Mouse (Mus musculus) hindbrain, postnatal 0 days (tissue): Measurements from ENCODE around the gene Slc36a2. TPM values are rescaled to one million over a fixed set of nuclear protein-coding genes. Genes with fewer than 3 reads are reported as not detected.
A peak's percentile ranks its signal among the peaks of the same experiment; 100 is the strongest.

Experiments used
- ATAC-seq: fragments of 200-750 bp; cut with Nextera tagmentation; 2 replicates; pipeline ENCODE4 v1.8.0; 2017; ENCODE audit warnings: mild to moderate bottlenecking, moderate TSS enrichment, moderate library complexity
- DNase-seq: peaks from one replicate; pipeline ENCODE4 v3.0.0-alpha.2; 2015; ENCODE audit warnings: low spot score
- H3K27ac ChIP-seq: fragments of 300-500 bp; sonication (generic); 2 replicates; pipeline ENCODE4 v1.5.1; 2014; ENCODE audit warnings: mild to moderate bottlenecking
- H3K27me3 ChIP-seq: fragments of 300-500 bp; sonication (generic); 2 replicates; pipeline ENCODE4 v1.6.1; 2014; ENCODE audit warnings: low read length, mixed read lengths; ENCODE audit not compliant: insufficient read depth
- H3K36me3 ChIP-seq: fragments of 300-500 bp; sonication (generic); 2 replicates; pipeline ENCODE4 v1.6.1; 2014; ENCODE audit warnings: low read length, mixed read lengths; ENCODE audit not compliant: insufficient read depth
- H3K4me1 ChIP-seq: fragments of 300-500 bp; sonication (generic); 2 replicates; pipeline ENCODE4 v1.6.1; 2014; ENCODE audit warnings: antibody characterized with exemption, low read length, mixed read lengths; ENCODE audit not compliant: insufficient read depth
- H3K4me2 ChIP-seq: fragments of 300-500 bp; sonication (generic); 2 replicates; pipeline ENCODE4 v1.6.1; 2014; ENCODE audit warnings: low read depth, mild to moderate bottlenecking, low read length, moderate library complexity, mixed read lengths
- H3K4me3 ChIP-seq: fragments of 300-500 bp; sonication (generic); 2 replicates; pipeline ENCODE4 v1.5.1; 2014; ENCODE audit warnings: low read length
- H3K9ac ChIP-seq: fragments of 300-500 bp; sonication (generic); replicated peaks from 2 replicates; pipeline ENCODE4 v1.6.1; 2014; ENCODE audit warnings: mild to moderate bottlenecking, low read length, moderate library complexity, mixed read lengths
- H3K9me3 ChIP-seq: fragments of 300-500 bp; sonication (generic); 2 replicates; pipeline ENCODE4 v1.6.1; 2016; ENCODE audit warnings: low read length, mixed read lengths
- CTCF ChIP-seq: IDR thresholded peaks from 2 replicates; pipeline ENCODE4 v1.5.1; 2016; ENCODE audit warnings: antibody characterized with exemption, control low read depth, low read depth
- WGBS: fragments of 180-500 bp; shearing (Covaris S2); extraction: QIAGEN DNeasy Blood & Tissue Kit; methylation state at CpG from one replicate; pipeline ENCODE4 v1.1.7; 2014; 5-methylcytosine and 5-hydroxymethylcytosine counted together
- polyA plus RNA-seq: library from polyadenylated mRNA; unstranded; fragments of >200 nt; fragmentation: Nextera tagmentation; extraction: Ambion mirVana; gene quantifications from 2 replicates; pipeline ENCODE4 v1.2.1, GENCODE M21; 2015
- total RNA-seq: library from RNA; depleted of rRNA; stranded (reverse); fragments of >200 nt; gene quantifications from 2 replicates; pipeline ENCODE4 v1.2.3, GENCODE M21; 2014

The Slc36a2 gene
- total and polyA plus RNA-seq, 2 experiments from 2014 or later, result 0.84 to 0.94 TPM

DNA sequence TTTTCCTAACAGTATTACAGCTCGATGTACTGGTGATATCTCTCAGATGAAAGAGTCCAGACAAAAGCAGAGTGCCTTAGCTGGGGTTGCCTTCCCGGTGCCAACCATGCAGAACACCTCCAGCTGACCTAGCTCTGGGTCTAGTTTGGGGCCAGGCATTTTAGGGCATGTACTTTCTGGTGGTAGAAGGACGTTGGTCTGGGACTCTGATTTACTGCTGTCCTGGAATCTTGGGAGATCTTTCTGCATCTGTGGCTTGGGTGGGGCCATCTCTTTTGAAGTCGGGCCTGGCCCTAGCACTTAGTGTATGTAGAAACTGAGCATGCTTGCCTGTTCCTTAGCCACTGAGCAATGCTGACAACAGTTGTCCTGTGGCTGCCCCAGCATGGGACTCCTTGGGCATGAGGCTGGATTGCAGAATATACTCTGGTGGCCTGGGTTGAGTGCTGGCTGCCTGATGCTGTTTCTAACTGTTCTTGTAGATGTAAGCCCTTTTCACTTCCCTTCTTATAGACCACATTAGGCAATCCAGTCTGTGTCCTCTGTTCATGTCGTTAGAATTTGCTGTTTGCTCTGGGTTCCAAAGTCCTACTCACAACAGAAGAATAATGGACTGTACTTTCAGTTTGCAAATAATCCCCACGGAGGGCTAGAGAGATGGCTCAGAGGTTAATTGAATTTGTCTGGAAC lies 23.3 kb upstream of the Slc36a2 start:
- Histone ChIP-seq H3K27ac (no peak overlapping the region), H3K4me2 (no peak overlapping the region), H3K9ac (no peak overlapping the region), H3K36me3 (no peaks in the 10 kb centered on the region), H3K9me3 (no peaks in the 10 kb centered on the region), H3K27me3 (no peaks in the 10 kb centered on the region), H3K4me3 (no peak overlapping the region), H3K4me1 (peaks cover 22% of the 10 kb centered on the region)
- no peak for ATAC-seq
- TF ChIP-seq CTCF, result no peak
- no peak for DNase-seq
- 60% methylated on average over 6 of the region's 6 CpGs for WGBS

DNA sequence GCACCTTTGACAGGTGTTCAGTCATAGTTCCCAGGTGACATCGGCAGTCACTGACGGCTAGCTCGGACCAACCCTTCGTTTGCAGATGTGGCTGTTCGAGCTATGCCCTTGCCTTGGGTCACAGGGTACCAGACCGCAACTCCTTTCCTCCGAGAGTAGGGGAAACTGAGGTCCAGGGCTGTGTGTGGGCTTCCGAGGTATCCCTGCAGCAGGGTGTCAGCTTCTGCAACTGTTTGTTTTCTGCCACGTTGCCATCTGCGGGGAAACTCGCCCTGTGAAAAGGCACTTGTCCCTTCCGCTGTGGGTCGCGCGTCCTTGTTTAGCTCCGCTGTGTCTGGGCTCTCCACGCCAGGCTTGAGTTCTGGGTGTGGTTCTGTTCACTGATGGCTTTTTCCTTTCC lies 19.7 kb upstream of the Slc36a2 start:
- H3K4me2 ChIP-seq, result peak overlapping the region; percentile 99
- peak overlapping the region; percentile 79 for H3K4me3 ChIP-seq
- peak overlapping the region; percentile 75; the same call in 1 of the 2 replicates for H3K27ac ChIP-seq
- no peaks in the 10 kb centered on the region for H3K27me3 ChIP-seq
- no peaks in the 10 kb centered on the region for H3K9me3 ChIP-seq
- WGBS, result 4% methylated on average over 17 of the region's 17 CpGs
- peak; percentile 43 for DNase-seq
- peak overlapping the region; percentile 73 for H3K9ac ChIP-seq
- no peak for ATAC-seq
- H3K4me1 ChIP-seq, result peaks cover 17% of the 10 kb centered on the region
- no peaks in the 10 kb centered on the region for H3K36me3 ChIP-seq
- TF ChIP-seq CTCF, result no peak

DNA sequence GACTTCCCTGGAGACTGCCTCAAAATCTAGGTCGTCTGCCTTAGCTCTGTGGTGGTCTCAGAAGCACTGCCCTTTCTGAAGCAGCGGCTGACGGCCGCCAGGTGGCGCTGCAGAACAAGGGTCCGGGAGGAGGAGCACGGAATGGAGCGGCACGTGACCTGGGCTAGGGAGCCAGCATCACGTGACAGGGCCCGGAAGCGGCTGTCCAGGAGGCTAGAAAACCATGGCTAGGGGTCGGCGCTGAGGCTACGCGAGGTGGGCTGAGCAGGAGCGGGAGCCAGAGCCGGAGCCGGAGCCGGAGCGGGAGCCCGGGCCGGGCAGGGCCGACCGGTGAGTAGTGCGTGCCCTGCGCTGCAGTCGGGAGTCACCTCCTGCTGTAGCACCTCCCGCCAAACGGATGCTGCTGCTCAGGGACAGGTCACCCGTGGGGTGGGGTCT lies 19.3 kb upstream of the Slc36a2 start, which contains the start of gene Slc36a1:
Gene Slc36a1, plus strand, starts transcription at position 192 of the 438 bp plus-strand sequence.
- TF ChIP-seq CTCF, result peak; percentile 99
- DNase-seq, result peak; percentile 97
- Histone ChIP-seq H3K9ac (peak within 1 kb of the TSS; percentile 73), H3K36me3 (no peaks in the 10 kb centered on the region), H3K27ac (peak within 1 kb of the TSS; percentile 75; the same call in 1 of the 2 replicates), H3K27me3 (no peaks in the 10 kb centered on the region), H3K9me3 (no peaks in the 10 kb centered on the region), H3K4me2 (peak within 1 kb of the TSS; percentile 99), H3K4me3 (peak within 1 kb of the TSS; percentile 79), H3K4me1 (peaks cover 17% of the 10 kb centered on the region)
- peak; percentile 94 for ATAC-seq
- under 1% methylated on average over 31 of the region's 31 CpGs for WGBS

DNA sequence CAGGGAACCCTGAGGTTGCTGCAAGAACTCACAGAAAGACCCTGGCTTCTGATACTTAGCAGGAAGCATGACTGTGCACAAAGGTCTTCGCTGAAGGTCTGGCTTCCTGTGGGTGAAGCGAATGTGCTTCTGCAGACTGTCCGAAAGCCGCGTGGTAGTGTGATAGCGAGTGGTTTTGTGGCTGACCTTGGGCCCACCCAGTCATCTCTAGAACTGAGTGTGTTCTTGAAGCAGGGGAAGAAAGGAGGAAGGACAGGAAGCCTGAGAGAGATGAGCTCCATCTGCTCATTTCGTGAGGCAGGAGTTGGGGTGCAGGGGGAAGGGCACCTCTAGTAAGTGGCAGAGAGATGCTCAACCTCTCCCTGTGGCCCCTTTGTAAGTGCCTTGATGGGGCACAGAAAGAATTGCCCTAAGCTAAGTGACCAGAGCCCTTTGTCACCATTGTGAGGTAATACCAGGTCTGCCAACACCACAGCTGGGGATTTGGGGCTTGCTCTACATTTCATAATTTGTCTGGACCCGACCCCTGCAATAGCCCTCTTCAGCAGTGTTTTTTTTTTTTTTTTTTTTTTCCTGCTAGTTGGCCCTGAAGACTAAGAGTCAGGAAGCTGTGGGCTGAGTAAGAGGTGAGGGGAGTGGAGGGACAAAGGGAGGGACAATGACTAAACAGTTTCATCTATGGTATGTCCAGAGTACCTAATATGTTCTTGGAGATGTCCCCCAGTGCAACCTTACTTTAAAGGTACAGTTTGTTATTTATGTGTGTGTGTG lies 13.0 kb upstream of the Slc36a2 start:
- H3K4me2 ChIP-seq, result no peak overlapping the region
- no peaks in the 10 kb centered on the region for H3K9me3 ChIP-seq
- TF ChIP-seq CTCF, result no peak
- WGBS, result 81% methylated on average over 8 of the region's 8 CpGs
- no peaks in the 10 kb centered on the region for H3K27me3 ChIP-seq
- H3K4me3 ChIP-seq, result no peak overlapping the region
- ATAC-seq (no peak), DNase-seq (no peak)
- H3K27ac ChIP-seq, result no peak overlapping the region
- H3K36me3 ChIP-seq, result no peaks in the 10 kb centered on the region
- no peak overlapping the region for H3K9ac ChIP-seq
- no peaks in the 10 kb centered on the region for H3K4me1 ChIP-seq

DNA sequence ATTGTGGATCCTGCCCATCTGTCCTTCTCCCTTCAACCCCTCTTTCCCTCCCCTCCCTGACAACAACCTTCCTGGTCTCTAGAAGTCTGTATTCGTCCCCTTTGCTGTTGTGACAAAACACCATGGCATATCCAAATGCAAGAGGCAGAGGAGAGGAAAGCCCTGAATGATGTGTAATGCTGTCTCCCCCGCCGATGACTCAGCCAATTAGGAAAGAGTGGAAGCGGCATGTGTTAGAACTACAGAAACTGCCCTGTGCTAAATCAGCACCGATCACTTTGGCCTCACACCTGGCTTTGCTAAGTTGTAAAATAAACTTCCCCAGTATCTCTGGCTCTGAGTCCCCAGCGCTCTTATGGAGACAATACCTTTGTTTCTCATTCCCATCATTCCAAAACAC lies 12.2 kb upstream of the Slc36a2 start:
- no peak overlapping the region for H3K4me2 ChIP-seq

DNA sequence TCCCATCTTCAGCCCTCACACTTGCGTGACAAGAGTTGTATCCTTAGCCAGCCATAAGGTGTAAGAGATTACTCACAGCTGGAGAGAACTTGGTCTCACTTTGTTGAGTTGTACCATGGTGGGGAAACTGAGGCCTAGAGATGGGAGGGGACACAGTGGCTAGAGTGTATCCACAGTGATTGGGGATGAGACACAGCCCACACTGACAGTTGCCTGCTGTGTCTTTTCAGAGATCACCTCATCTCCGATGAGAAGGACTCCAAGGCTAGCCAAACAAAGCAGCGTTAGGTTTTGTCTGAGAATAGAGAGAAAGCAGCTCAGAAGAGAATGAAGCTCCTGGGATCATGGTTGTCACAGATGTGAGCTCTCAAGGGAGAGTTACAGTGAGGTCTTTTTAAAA lies 5.3 kb upstream of the Slc36a2 start:
- no peak overlapping the region for H3K4me2 ChIP-seq
- H3K4me1 ChIP-seq, result no peaks in the 10 kb centered on the region
- no peak for TF ChIP-seq CTCF
- H3K27me3 ChIP-seq, result no peaks in the 10 kb centered on the region
- H3K4me3 ChIP-seq, result no peak overlapping the region
- 76% methylated on average over 3 of the region's 3 CpGs for WGBS
- H3K9me3 ChIP-seq, result no peaks in the 10 kb centered on the region
- no peak overlapping the region for H3K27ac ChIP-seq
- ATAC-seq (no peak), DNase-seq (no peak)
- no peaks in the 10 kb centered on the region for H3K36me3 ChIP-seq
- H3K9ac ChIP-seq, result no peak overlapping the region

More for the DNA sequence above, 12.2 kb upstream of the Slc36a2 start:
- no peak overlapping the region for H3K27ac ChIP-seq
- no peak overlapping the region for H3K9ac ChIP-seq
- H3K4me3 ChIP-seq, result no peak overlapping the region
- DNase-seq (no peak), ATAC-seq (no peak)
- H3K4me1 ChIP-seq, result no peaks in the 10 kb centered on the region
- no peak for TF ChIP-seq CTCF
- H3K27me3 ChIP-seq, result no peaks in the 10 kb centered on the region
- 70% methylated on average over 6 of the region's 6 CpGs for WGBS
- no peaks in the 10 kb centered on the region for H3K9me3 ChIP-seq
- H3K36me3 ChIP-seq, result no peaks in the 10 kb centered on the region
